Mouse (Mus musculus): Measurements from ENCODE around the gene Barhl1. TPM values are rescaled to one million over a fixed set of nuclear protein-coding genes. Genes with fewer than 3 reads are reported as not detected.

Barhl1 gene
- total RNA-seq (2017) = not detected in 2 replicates

GRCm38 (mm10) chr2:28916513-28916865 lies at the start of gene Barhl1:
Gene Barhl1, minus strand, starts transcription at chr2:28916668.
- ATAC-seq (replicated peaks in 1 of 2; ENCODE audit: insufficient read depth in 1 of 2, low FRiP score in 2 of 2, low TSS enrichment in 1 of 2, low read depth in 1 of 2, poor library complexity in 2 of 2, severe bottlenecking in 2 of 2) = no peak

GRCm38 (mm10) chr2:28963565-28963964 lies 47.1 kb upstream of the Barhl1 start:
- ATAC-seq (replicated peaks in 1 of 2; ENCODE audit: insufficient read depth in 1 of 2, low FRiP score in 2 of 2, low TSS enrichment in 1 of 2, low read depth in 1 of 2, poor library complexity in 2 of 2, severe bottlenecking in 2 of 2) = no peak

GRCm38 (mm10) chr2:28961636-28962035 lies 45.2 kb upstream of the Barhl1 start:
- no peak for ATAC-seq (replicated peaks in 1 of 2; ENCODE audit: insufficient read depth in 1 of 2, low FRiP score in 2 of 2, low TSS enrichment in 1 of 2, low read depth in 1 of 2, poor library complexity in 2 of 2, severe bottlenecking in 2 of 2)

GRCm38 (mm10) chr2:28961024-28961585 lies 44.6 kb upstream of the Barhl1 start:
- ATAC-seq (replicated peaks in 1 of 2; ENCODE audit: insufficient read depth in 1 of 2, low FRiP score in 2 of 2, low TSS enrichment in 1 of 2, low read depth in 1 of 2, poor library complexity in 2 of 2, severe bottlenecking in 2 of 2) = no peak

- no peak for ATAC-seq (replicated peaks in 1 of 2; ENCODE audit: insufficient read depth in 1 of 2, low FRiP score in 2 of 2, low TSS enrichment in 1 of 2, low read depth in 1 of 2, poor library complexity in 2 of 2, severe bottlenecking in 2 of 2)
Measured at GRCm38 (mm10) chr2:28956874-28957273, 40.4 kb upstream of the Barhl1 start.

- no peak for ATAC-seq (replicated peaks in 1 of 2; ENCODE audit: insufficient read depth in 1 of 2, low FRiP score in 2 of 2, low TSS enrichment in 1 of 2, low read depth in 1 of 2, poor library complexity in 2 of 2, severe bottlenecking in 2 of 2)
Measured at GRCm38 (mm10) chr2:28954595-28954994, 38.1 kb upstream of the Barhl1 start.

- ATAC-seq (replicated peaks in 1 of 2; ENCODE audit: insufficient read depth in 1 of 2, low FRiP score in 2 of 2, low TSS enrichment in 1 of 2, low read depth in 1 of 2, poor library complexity in 2 of 2, severe bottlenecking in 2 of 2) = no peak
Measured at GRCm38 (mm10) chr2:28952981-28953380, 36.5 kb upstream of the Barhl1 start.

GRCm38 (mm10) chr2:28946312-28946711 lies 29.8 kb upstream of the Barhl1 start:
- no peak for ATAC-seq (replicated peaks in 1 of 2; ENCODE audit: insufficient read depth in 1 of 2, low FRiP score in 2 of 2, low TSS enrichment in 1 of 2, low read depth in 1 of 2, poor library complexity in 2 of 2, severe bottlenecking in 2 of 2)

GRCm38 (mm10) chr2:28945388-28945787 lies 28.9 kb upstream of the Barhl1 start:
- no peak for ATAC-seq (replicated peaks in 1 of 2; ENCODE audit: insufficient read depth in 1 of 2, low FRiP score in 2 of 2, low TSS enrichment in 1 of 2, low read depth in 1 of 2, poor library complexity in 2 of 2, severe bottlenecking in 2 of 2)

- no peak for ATAC-seq (replicated peaks in 1 of 2; ENCODE audit: insufficient read depth in 1 of 2, low FRiP score in 2 of 2, low TSS enrichment in 1 of 2, low read depth in 1 of 2, poor library complexity in 2 of 2, severe bottlenecking in 2 of 2)
Measured at GRCm38 (mm10) chr2:28943666-28944516, 27.4 kb upstream of the Barhl1 start.

- no peak for ATAC-seq (replicated peaks in 1 of 2; ENCODE audit: insufficient read depth in 1 of 2, low FRiP score in 2 of 2, low TSS enrichment in 1 of 2, low read depth in 1 of 2, poor library complexity in 2 of 2, severe bottlenecking in 2 of 2)
Measured at GRCm38 (mm10) chr2:28938997-28939396, 22.5 kb upstream of the Barhl1 start.

GRCm38 (mm10) chr2:28930571-28930970 lies 14.1 kb upstream of the Barhl1 start:
- no peak for ATAC-seq (replicated peaks in 1 of 2; ENCODE audit: insufficient read depth in 1 of 2, low FRiP score in 2 of 2, low TSS enrichment in 1 of 2, low read depth in 1 of 2, poor library complexity in 2 of 2, severe bottlenecking in 2 of 2)

GRCm38 (mm10) chr2:28923912-28924311 lies 7.4 kb upstream of the Barhl1 start:
- ATAC-seq (replicated peaks in 1 of 2; ENCODE audit: insufficient read depth in 1 of 2, low FRiP score in 2 of 2, low TSS enrichment in 1 of 2, low read depth in 1 of 2, poor library complexity in 2 of 2, severe bottlenecking in 2 of 2) = peak; percentile 60 to 67; a peak in 2 of 4 replicates

GRCm38 (mm10) chr2:28919001-28919400 lies 2.5 kb upstream of the Barhl1 start:
- no peak for ATAC-seq (replicated peaks in 1 of 2; ENCODE audit: insufficient read depth in 1 of 2, low FRiP score in 2 of 2, low TSS enrichment in 1 of 2, low read depth in 1 of 2, poor library complexity in 2 of 2, severe bottlenecking in 2 of 2)

- no peak for ATAC-seq (replicated peaks in 1 of 2; ENCODE audit: insufficient read depth in 1 of 2, low FRiP score in 2 of 2, low TSS enrichment in 1 of 2, low read depth in 1 of 2, poor library complexity in 2 of 2, severe bottlenecking in 2 of 2)
Measured at GRCm38 (mm10) chr2:28917518-28918361, 1.3 kb upstream of the Barhl1 start.

GRCm38 (mm10) chr2:28917156-28917517 lies 669 bp upstream of the Barhl1 start:
- ATAC-seq (replicated peaks in 1 of 2; ENCODE audit: insufficient read depth in 1 of 2, low FRiP score in 2 of 2, low TSS enrichment in 1 of 2, low read depth in 1 of 2, poor library complexity in 2 of 2, severe bottlenecking in 2 of 2) = no peak

GRCm38 (mm10) chr2:28915768-28916512 lies 528 bp downstream of the Barhl1 start:
- peak in 1 of 2 experiments; percentile 51; a peak in 1 of 4 replicates for ATAC-seq (replicated peaks in 1 of 2; ENCODE audit: insufficient read depth in 1 of 2, low FRiP score in 2 of 2, low TSS enrichment in 1 of 2, low read depth in 1 of 2, poor library complexity in 2 of 2, severe bottlenecking in 2 of 2)

Measured in hematopoietic stem cell, adult 5-6 weeks (primary cell).